Mouse (Mus musculus) liver, adult 2 months (tissue): ENCODE data around the gene Rbp3. TPM values are rescaled to one million over a fixed set of nuclear protein-coding genes. Genes with fewer than 3 reads are reported as not detected.
A peak's percentile ranks its signal among the peaks of the same experiment; 100 is the strongest.

Experiments
- DNase-seq: peaks from one replicate; pipeline ENCODE4 v3.0.0-alpha.2; 2011; ENCODE audit warnings: low read depth, low spot score; ENCODE audit errors: extremely low read depth
- H3K27ac ChIP-seq: fragments of 200-500 bp; replicated peaks from 2 replicates; pipeline ENCODE4 v1.5.1; 2012; ENCODE audit warnings: low read depth, mild to moderate bottlenecking, control low read depth, inconsistent platforms, low read length; ENCODE audit not compliant: insufficient read depth
- H3K27me3 ChIP-seq: fragments of 200-500 bp; 2 replicates; pipeline ENCODE4 v1.6.1; 2012; ENCODE audit warnings: mild to moderate bottlenecking, moderate library complexity, low read length, inconsistent platforms; ENCODE audit not compliant: control insufficient read depth, insufficient read depth
- H3K36me3 ChIP-seq: fragments of 200-500 bp; 2 replicates; pipeline ENCODE4 v1.6.1; 2012; ENCODE audit warnings: low read length, inconsistent platforms; ENCODE audit not compliant: control insufficient read depth, insufficient read depth
- H3K4me1 ChIP-seq: fragments of 200-500 bp; 2 replicates; pipeline ENCODE4 v1.6.1; 2011; ENCODE audit warnings: low read length; ENCODE audit not compliant: control insufficient read depth, insufficient read depth
- H3K4me3 ChIP-seq: fragments of 200-500 bp; 2 replicates; pipeline ENCODE4 v1.5.1; 2011; ENCODE audit warnings: low read depth, mild to moderate bottlenecking, control low read depth, low read length, moderate library complexity; ENCODE audit not compliant: insufficient read depth
- H3K79me2 ChIP-seq: fragments of 200-500 bp; 2 replicates; pipeline ENCODE4 v1.6.1; 2012; ENCODE audit warnings: inconsistent platforms, mild to moderate bottlenecking, low read length, moderate library complexity; ENCODE audit not compliant: control insufficient read depth, insufficient read depth
- H3K9ac ChIP-seq: fragments of 200-500 bp; 2 replicates; pipeline ENCODE4 v1.6.1; 2012; ENCODE audit warnings: low read depth, mild to moderate bottlenecking, control low read depth, inconsistent platforms, low read length
- CTCF ChIP-seq: fragments of 200-500 bp; IDR thresholded peaks from 2 replicates; pipeline ENCODE4 v1.5.1; 2011; ENCODE audit warnings: low read depth, low read length, control low read depth
- POLR2A ChIP-seq: fragments of 200-500 bp; IDR thresholded peaks from 2 replicates; pipeline ENCODE4 v1.6.1; 2011; ENCODE audit warnings: low read length, control low read depth; ENCODE audit not compliant: insufficient read depth; ENCODE audit errors: extremely low read depth
- WGBS: fragments of 180-500 bp; shearing (Covaris S2); methylation state at CpG from one replicate; pipeline ENCODE4 v1.1.7; 2018; 5-methylcytosine and 5-hydroxymethylcytosine counted together
- polyA plus RNA-seq: library from polyadenylated mRNA; depleted of rRNA; stranded (reverse); fragments of >200 nt; gene quantifications from 2 replicates; pipeline ENCODE4 v1.2.3, GENCODE M21; 2012
- total RNA-seq: library from RNA; depleted of rRNA; stranded (reverse); fragments of >200 nt; gene quantifications from 2 replicates; pipeline ENCODE4 v1.2.3, GENCODE M21; 2014

Rbp3 gene
- total and polyA plus RNA-seq, 2 experiments: not detected

DNA sequence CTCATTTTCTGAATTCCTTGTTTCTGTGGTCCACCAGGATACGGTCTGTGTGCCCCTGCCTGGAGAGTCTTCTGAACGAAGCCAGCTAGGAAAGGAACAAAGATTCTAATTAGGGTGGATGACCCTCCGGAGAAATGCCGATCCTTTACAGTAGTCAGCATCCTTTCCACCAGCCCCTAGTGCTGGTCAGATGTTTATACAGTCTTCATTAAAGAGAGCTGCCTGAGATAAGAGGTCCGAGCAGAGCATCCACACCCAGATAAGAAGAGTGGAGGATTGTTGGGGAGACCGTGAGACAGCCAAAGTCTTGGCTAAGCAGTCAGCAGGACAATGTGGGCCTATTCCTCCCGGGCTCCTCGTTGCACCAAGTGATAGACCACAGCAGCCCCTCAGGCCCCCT, 13.1 kb upstream of the Rbp3 start, which contains the start of gene Gdf2:
Gene Gdf2 (plus strand): TSS at position 301 of the 400 bp plus-strand sequence.
- WGBS: 43% methylated on average over 8 of the region's 8 CpGs
- peak; percentile 33 for DNase-seq
- peak within 1 kb of the TSS; percentile 58 for H3K9ac ChIP-seq
- TF ChIP-seq CTCF: no peak
- TF ChIP-seq POLR2A: no peak
- H3K36me3 ChIP-seq: no peaks in the 10 kb centered on the region
- H3K27me3 ChIP-seq: no peaks in the 10 kb centered on the region
- H3K79me2 ChIP-seq: no peaks in the 10 kb centered on the region
- peak within 1 kb of the TSS; percentile 70 for H3K27ac ChIP-seq
- H3K4me1 ChIP-seq: no peaks in the 10 kb centered on the region
- peak within 1 kb of the TSS; percentile 43 for H3K4me3 ChIP-seq

DNA sequence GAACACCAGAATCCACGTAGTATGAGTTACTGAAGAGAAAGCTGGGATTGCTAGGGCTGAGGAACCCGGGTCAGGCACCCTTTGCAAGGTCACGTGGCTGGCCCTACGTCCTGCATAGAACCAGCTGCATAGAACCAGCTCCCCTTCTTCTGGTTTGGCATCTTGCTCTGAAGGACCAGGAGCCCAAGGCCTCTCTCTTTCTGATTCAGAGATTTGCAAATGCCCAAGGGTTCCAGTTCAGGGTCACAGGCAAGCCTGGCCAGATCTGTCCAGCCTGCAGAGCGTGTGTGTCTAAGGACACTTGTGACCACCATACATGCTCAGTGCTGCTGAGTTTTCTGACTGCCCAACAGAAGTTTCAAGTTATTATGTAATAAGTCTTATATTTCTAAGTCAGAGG, 11.6 kb upstream of the Rbp3 start:
- Histone ChIP-seq H3K79me2 (no peaks in the 10 kb centered on the region), H3K27ac (no peak overlapping the region), H3K4me1 (no peaks in the 10 kb centered on the region), H3K9ac (no peak overlapping the region), H3K36me3 (no peaks in the 10 kb centered on the region), H3K27me3 (no peaks in the 10 kb centered on the region), H3K4me3 (peak overlapping the region; percentile 25)
- no peak for DNase-seq
- WGBS: 56% methylated on average over 5 of the region's 5 CpGs
- no peak for TF ChIP-seq CTCF
- no peak for TF ChIP-seq POLR2A

DNA sequence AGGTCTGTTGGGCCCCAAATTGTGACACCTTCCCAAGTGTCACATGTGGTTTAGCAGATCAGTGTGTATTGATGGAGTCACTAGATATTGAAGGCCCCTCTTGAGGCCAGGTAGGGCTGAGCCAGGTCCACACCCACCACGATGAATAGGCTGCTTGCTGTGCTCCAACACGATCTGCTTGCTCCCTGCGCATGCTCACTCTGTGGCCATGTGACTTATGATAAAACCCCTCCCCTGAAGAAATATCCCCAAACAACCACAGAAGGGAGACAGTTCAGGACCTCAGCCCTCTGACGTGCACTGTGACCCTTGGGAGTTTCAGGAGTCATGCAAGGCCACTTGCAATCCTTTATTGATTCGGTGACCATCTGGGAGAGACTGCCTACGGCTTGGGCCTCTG, 7.7 kb upstream of the Rbp3 start:
- Histone ChIP-seq H3K27ac (no peak overlapping the region), H3K36me3 (no peaks in the 10 kb centered on the region), H3K79me2 (no peaks in the 10 kb centered on the region), H3K4me3 (no peak overlapping the region), H3K27me3 (no peaks in the 10 kb centered on the region), H3K4me1 (no peaks in the 10 kb centered on the region), H3K9ac (no peak overlapping the region)
- DNase-seq: no peak
- TF ChIP-seq CTCF (no peak), POLR2A (no peak)
- WGBS: 54% methylated on average over 6 of the region's 6 CpGs

DNA sequence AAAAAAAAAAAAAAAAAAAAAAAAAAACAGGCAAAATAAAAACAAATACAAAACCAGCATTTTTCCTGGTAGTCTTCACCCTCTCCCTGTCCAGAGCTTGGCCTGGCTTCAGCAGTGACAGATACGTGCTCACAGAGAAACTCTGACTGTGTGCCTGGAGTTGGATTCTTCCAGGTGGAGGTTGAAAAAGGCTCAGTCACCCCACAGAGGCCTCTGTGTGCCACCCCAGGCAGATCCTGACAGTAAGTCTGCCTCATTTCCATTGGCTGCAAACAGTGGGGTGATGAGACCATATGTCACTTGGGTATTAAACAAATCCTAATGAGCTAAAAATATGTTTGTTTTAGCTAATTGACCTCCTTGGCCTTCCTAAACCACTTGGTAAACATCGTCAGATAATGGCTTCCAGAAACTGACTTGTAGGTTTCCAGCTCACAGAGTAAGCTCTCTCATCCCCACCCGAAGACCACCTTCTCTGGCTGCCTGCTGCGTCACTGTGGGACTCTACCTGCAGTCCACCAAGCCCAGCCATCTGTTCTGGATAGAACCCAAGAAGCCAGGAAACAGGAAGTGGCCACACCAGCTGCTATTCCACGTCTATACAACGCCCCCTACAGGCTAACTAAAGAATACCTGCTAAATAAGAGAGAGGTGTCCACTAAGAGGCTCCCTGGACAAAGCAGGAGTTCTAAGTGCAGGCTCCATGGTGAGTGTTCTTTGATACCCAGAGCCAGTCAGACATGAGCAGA, 1.4 kb upstream of the Rbp3 start:
- Histone ChIP-seq H3K27ac (no peak overlapping the region), H3K27me3 (no peaks in the 10 kb centered on the region), H3K4me3 (no peak overlapping the region), H3K36me3 (no peaks in the 10 kb centered on the region), H3K79me2 (no peaks in the 10 kb centered on the region), H3K4me1 (no peaks in the 10 kb centered on the region), H3K9ac (no peak overlapping the region)
- DNase-seq: no peak
- WGBS: 42% methylated on average over 6 of the region's 6 CpGs
- no peak for TF ChIP-seq POLR2A
- TF ChIP-seq CTCF: no peak

DNA sequence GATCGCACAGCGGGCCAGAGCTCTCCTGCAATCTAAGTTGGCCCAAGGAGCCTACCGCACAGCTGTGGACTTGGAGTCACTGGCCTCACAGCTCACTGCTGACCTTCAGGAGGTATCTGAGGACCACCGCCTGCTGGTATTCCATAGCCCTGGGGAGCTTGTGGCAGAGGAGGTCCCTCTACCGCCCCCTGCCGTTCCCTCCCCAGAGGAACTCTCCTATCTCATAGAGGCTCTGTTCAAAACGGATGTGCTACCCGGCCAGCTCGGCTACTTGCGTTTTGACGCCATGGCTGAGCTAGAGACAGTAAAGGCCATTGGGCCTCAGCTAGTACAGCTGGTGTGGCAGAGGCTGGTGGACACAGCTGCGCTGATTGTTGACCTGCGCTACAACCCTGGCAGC, 2.3 kb downstream of the Rbp3 start:
- Histone ChIP-seq H3K4me3 (no peak overlapping the region), H3K36me3 (no peaks in the 10 kb centered on the region), H3K27ac (no peak overlapping the region), H3K79me2 (no peaks in the 10 kb centered on the region), H3K27me3 (no peaks in the 10 kb centered on the region), H3K9ac (no peak overlapping the region), H3K4me1 (no peaks in the 10 kb centered on the region)
- 68% methylated on average over 13 of the region's 13 CpGs for WGBS
- no peak for DNase-seq
- TF ChIP-seq CTCF (no peak), POLR2A (no peak)

DNA sequence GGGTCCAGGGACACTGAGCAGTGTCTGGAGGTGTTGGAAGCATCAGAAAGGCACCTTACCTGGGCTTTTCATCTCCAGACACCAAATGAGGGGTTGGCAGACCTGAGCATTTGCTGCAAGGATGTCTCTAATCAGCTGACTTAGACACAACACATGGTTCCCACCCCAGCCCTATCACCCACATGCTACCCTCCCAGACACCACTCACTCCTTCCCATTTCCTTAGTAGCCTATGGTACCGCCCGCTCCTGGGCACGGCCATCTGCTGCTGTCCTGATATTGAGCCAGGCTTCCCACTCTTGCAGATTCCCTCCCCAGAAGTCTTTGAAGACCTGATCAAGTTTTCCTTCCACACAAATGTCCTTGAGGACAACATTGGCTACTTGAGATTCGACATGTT, 4.4 kb downstream of the Rbp3 start:
- Histone ChIP-seq H3K9ac (no peak overlapping the region), H3K4me3 (no peak overlapping the region), H3K27ac (no peak overlapping the region), H3K79me2 (no peaks in the 10 kb centered on the region), H3K36me3 (no peaks in the 10 kb centered on the region), H3K4me1 (no peaks in the 10 kb centered on the region), H3K27me3 (no peaks in the 10 kb centered on the region)
- WGBS: 83% methylated on average over 4 of the region's 4 CpGs
- DNase-seq: no peak
- no peak for TF ChIP-seq POLR2A
- no peak for TF ChIP-seq CTCF
